Comparison of ENCODE assay signal across 8 mouse cellular contexts in the genomic region with DNA sequence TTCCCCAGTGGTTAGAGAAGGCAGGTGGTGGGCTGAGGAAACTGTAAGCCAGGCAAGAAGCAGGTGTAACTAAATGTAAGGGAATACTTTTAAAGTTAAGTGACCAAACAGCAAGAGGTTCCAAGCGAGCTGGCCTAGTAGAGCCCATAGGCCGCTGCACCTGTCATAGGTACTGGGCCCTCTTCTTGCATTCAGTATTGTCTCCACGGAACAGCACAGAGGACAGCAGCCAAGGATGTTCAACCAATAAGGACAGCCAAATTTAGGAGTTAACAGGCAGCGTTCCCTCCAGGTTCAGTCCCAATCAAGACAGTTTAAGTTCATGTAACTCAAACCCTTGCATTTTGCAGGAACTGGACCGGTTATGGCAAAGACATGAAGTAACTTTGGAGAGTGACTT. TPM values are rescaled to one million over a fixed set of nuclear protein-coding genes. Genes with fewer than 3 reads are reported as not detected.
DNase-seq lines count a peak whose midpoint lies in the region; ATAC-seq and TF ChIP-seq lines count a peak whose summit lies in the region.

No protein-coding gene starts in this region.

- peak overlapping the region; percentile 94 for H3K4me3 ChIP-seq in left cerebral cortex, adult 2 months
- peak overlapping the region; percentile 89 for H3K4me3 ChIP-seq in embryonic facial prominence, embryonic 12.5 days
- peak overlapping the region; percentile 80 for H3K4me3 ChIP-seq in intestine, embryonic 14.5 days (ENCODE audit: low read depth, low read length)
- peak overlapping the region; percentile 95 for H3K4me3 ChIP-seq in neural tube, embryonic 11.5 days (ENCODE audit: low read depth, low read length)

- peak overlapping the region; percentile 78 for H3K4me2 ChIP-seq in embryonic facial prominence, embryonic 12.5 days (replicated peaks)
- peak overlapping the region; percentile 54 for H3K4me2 ChIP-seq in intestine, embryonic 14.5 days (ENCODE audit: low read length)
- H3K4me2 ChIP-seq in neural tube, embryonic 11.5 days (ENCODE audit: low read depth): peak overlapping the region; percentile 81

- no peak overlapping the region for H3K27ac ChIP-seq in left cerebral cortex, adult 2 months
- H3K27ac ChIP-seq in embryonic facial prominence, embryonic 12.5 days: 0 out of 2 replicates have a peak overlapping the region, but pooled peaks have one; percentile 85
- peak overlapping the region; percentile 85; the same call in 1 of the 2 replicates for H3K27ac ChIP-seq in intestine, embryonic 14.5 days (ENCODE audit: low read depth)
- H3K27ac ChIP-seq in neural tube, embryonic 11.5 days (ENCODE audit: low read depth, low read length): no peak overlapping the region

- no peak for TF ChIP-seq CTCF in left cerebral cortex, adult 2 months (IDR thresholded peaks at IDR 0.05)

- H3K36me3 ChIP-seq in embryonic facial prominence, embryonic 12.5 days: no peaks in the 10 kb centered on the region
- H3K36me3 ChIP-seq in intestine, embryonic 14.5 days (ENCODE audit: control insufficient read depth, insufficient read depth, low read length): no peaks in the 10 kb centered on the region
- no peaks in the 10 kb centered on the region for H3K36me3 ChIP-seq in neural tube, embryonic 11.5 days (ENCODE audit: control insufficient read depth, insufficient read depth, low read length)

- peaks cover 17% of the 10 kb centered on the region; the same call in 1 of the 2 replicates for H3K4me1 ChIP-seq in embryonic facial prominence, embryonic 12.5 days
- H3K4me1 ChIP-seq in intestine, embryonic 14.5 days (replicated peaks; ENCODE audit: control insufficient read depth, insufficient read depth, low read length): peaks cover 14% of the 10 kb centered on the region
- peaks cover 6% of the 10 kb centered on the region; the same call in 1 of the 2 replicates for H3K4me1 ChIP-seq in neural tube, embryonic 11.5 days (ENCODE audit: control insufficient read depth, insufficient read depth, low read length)

- 0 out of 2 replicates have a peak overlapping the region, but pooled peaks have one; percentile 97 for H3K9ac ChIP-seq in embryonic facial prominence, embryonic 12.5 days
- H3K9ac ChIP-seq in intestine, embryonic 14.5 days (ENCODE audit: low read length): no peak overlapping the region
- no peak overlapping the region for H3K9ac ChIP-seq in neural tube, embryonic 11.5 days (ENCODE audit: low read length)

- intact Hi-C loops in left cerebral cortex, adult 2 months (cut with DNase I): loop anchor here (5.0 kb wide), 2 partner anchors 74 to 199 kb away; no protein-coding TSS in a partner anchor

- DNase-seq in left cerebral cortex, adult 2 months (ENCODE audit: extremely low spot score in 1 of 2, low spot score in 2 of 2): no peak
- no peak for DNase-seq in left cerebral cortex, adult 8-10 months (ENCODE audit: low spot score in 2 of 2)
- DNase-seq in intestine, embryonic 14.5 days (ENCODE audit: low spot score): no peak
- no peak for DNase-seq in neural tube, embryonic 11.5 days (ENCODE audit: low spot score)
- no peak for DNase-seq in embryo, embryonic 11 days
- no peak for DNase-seq in layer of hippocampus, postnatal 14 days (ENCODE audit: low spot score in 2 of 2)
- DNase-seq in frontal cortex, postnatal 25 days (ENCODE audit: low spot score in 2 of 2): no peak

- ATAC-seq in embryonic facial prominence, embryonic 12.5 days (ENCODE audit: insufficient number of reproducible peaks, insufficient read depth, low FRiP score, low TSS enrichment): no peak
- no peak for ATAC-seq in intestine, embryonic 14.5 days (replicated peaks; ENCODE audit: low FRiP score, low TSS enrichment, low read depth)
- ATAC-seq in neural tube, embryonic 11.5 days (ENCODE audit: insufficient read depth, low FRiP score, low TSS enrichment): no peak

- H3K27me3 ChIP-seq in embryonic facial prominence, embryonic 12.5 days: no peaks in the 10 kb centered on the region
- H3K27me3 ChIP-seq in intestine, embryonic 14.5 days (replicated peaks; ENCODE audit: control insufficient read depth, insufficient read depth, low read length): no peaks in the 10 kb centered on the region
- no peaks in the 10 kb centered on the region for H3K27me3 ChIP-seq in neural tube, embryonic 11.5 days (ENCODE audit: control insufficient read depth, insufficient read depth, low read length)

- WGBS in embryonic facial prominence, embryonic 12.5 days: 22% methylated on average over 5 of the region's 5 CpGs
- WGBS in intestine, embryonic 14.5 days: 43% methylated on average over 5 of the region's 5 CpGs
- 36% methylated on average over 5 of the region's 5 CpGs for WGBS in neural tube, embryonic 11.5 days

- 0 out of 2 replicates have a peak, but pooled peaks cover 5% of the 10 kb centered on the region for H3K9me3 ChIP-seq in embryonic facial prominence, embryonic 12.5 days
- no peaks in the 10 kb centered on the region; the same call in 1 of the 2 replicates for H3K9me3 ChIP-seq in intestine, embryonic 14.5 days (ENCODE audit: control insufficient read depth, low read length)
- H3K9me3 ChIP-seq in neural tube, embryonic 11.5 days (ENCODE audit: control insufficient read depth, low read length): 0 out of 2 replicates have a peak, but pooled peaks cover 3% of the 10 kb centered on the region

RNA-seq across cellular contexts. Expression of a gene that starts 0.9 kb away (rescaled TPM):
- 10 to 100 TPM; 70.7 to 79.6 TPM for total RNA-seq in left cerebral cortex, adult 2 months (2021)
- 10 to 100 TPM; 56.2 to 72.4 (median 57.3) TPM for total RNA-seq in left cerebral cortex, adult 8-10 months (2022)
- polyA plus RNA-seq in embryonic facial prominence, embryonic 12.5 days (2016; fragmentation: Nextera tagmentation; extraction: Ambion mirVana): 14.7 and 18.4 TPM in 2 replicates
- polyA plus RNA-seq in intestine, embryonic 14.5 days (2014; fragmentation: Nextera tagmentation; extraction: Ambion mirVana): 19.3 and 25.4 TPM in 2 replicates
- polyA plus RNA-seq in neural tube, embryonic 11.5 days (2014; fragmentation: Nextera tagmentation; extraction: Ambion mirVana): 10.1 and 14.1 TPM in 2 replicates
- 10 to 100 TPM; 48.9 to 51.1 TPM for total RNA-seq in layer of hippocampus, postnatal 14 days (2021)

Comparison
In these comparisons a context has a peak if more than half of its experiments do, and no peak if none do; other contexts are left out.
1. H3K27ac ChIP-seq: peak in embryonic facial prominence, embryonic 12.5 days (single experiment) and intestine, embryonic 14.5 days (single experiment); none in left cerebral cortex, adult 2 months (single experiment) and neural tube, embryonic 11.5 days (single experiment).
2. Peak in every context shown above with its lines, with median percentiles within 50 percentile points of each other: H3K4me3 ChIP-seq and H3K4me2 ChIP-seq.